8 mouse cellular contexts compared by ENCODE assay signal in genomic region chr14:15062861-15063418, GRCm38 (mm10).
DNase-seq lines count a peak whose midpoint lies in the region; ATAC-seq and TF ChIP-seq lines count a peak whose summit lies in the region.

No protein-coding gene starts in this region.

- H3K9me3 ChIP-seq in limb, embryonic 14.5 days (ENCODE audit: control insufficient read depth, low read length) = no peaks in the 10 kb centered on the region

- H3K36me3 ChIP-seq in liver, adult 2 months (ENCODE audit: control insufficient read depth, insufficient read depth, low read length) = no peaks in the 10 kb centered on the region
- no peaks in the 10 kb centered on the region for H3K36me3 ChIP-seq in limb, embryonic 14.5 days (ENCODE audit: control insufficient read depth, insufficient read depth, low read length)
- H3K36me3 ChIP-seq in splenic B cell, adult 2 months (ENCODE audit: control insufficient read depth, insufficient read depth, low read length, poor library complexity, severe bottlenecking) = no peaks in the 10 kb centered on the region

- TF ChIP-seq POLR2A in liver, adult 2 months (IDR thresholded peaks at IDR 0.05; ENCODE audit: extremely low read depth, insufficient read depth, low read length) = no peak
- no peak for TF ChIP-seq POLR2A in limb, embryonic 14.5 days (IDR thresholded peaks at IDR 0.05; ENCODE audit: borderline replicate concordance, extremely low read depth, insufficient read depth, insufficient read length)

- H3K4me1 ChIP-seq in liver, adult 2 months (ENCODE audit: control insufficient read depth, insufficient read depth, low read length) = no peaks in the 10 kb centered on the region
- peaks cover 8% of the 10 kb centered on the region; the same call in 1 of the 2 replicates for H3K4me1 ChIP-seq in limb, embryonic 14.5 days (ENCODE audit: control insufficient read depth, insufficient read depth, low read length)

- H3K4me2 ChIP-seq in limb, embryonic 14.5 days (replicated peaks; ENCODE audit: low read depth, low read length, severe bottlenecking) = no peak overlapping the region

- DNase-seq in liver, adult 2 months (ENCODE audit: extremely low read depth, low read depth, low spot score) = peak; percentile 37
- DNase-seq in liver = no peak
- peak; percentile 41 for DNase-seq in embryo, embryonic 11 days
- peak; percentile 31 for DNase-seq in limb, embryonic 14.5 days (ENCODE audit: low spot score)
- DNase-seq in splenic B cell, adult 2 months (ENCODE audit: low read depth, low spot score) = peak; percentile 6
- DNase-seq in adrenal gland, postnatal 36 days = no peak
- no peak for DNase-seq in frontal cortex, adult 2 months (ENCODE audit: extremely low spot score in 1 of 2, low spot score in 1 of 2)
- DNase-seq in left cerebral cortex, adult 8-10 months (ENCODE audit: low spot score in 2 of 2) = no peak

- H3K79me2 ChIP-seq in liver, adult 2 months (ENCODE audit: control insufficient read depth, insufficient read depth, low read length) = no peaks in the 10 kb centered on the region

- no peak overlapping the region for H3K4me3 ChIP-seq in liver, adult 2 months (ENCODE audit: insufficient read depth, low read depth, low read length)
- no peak overlapping the region for H3K4me3 ChIP-seq in limb, embryonic 14.5 days (replicated peaks; ENCODE audit: low read length)

- no peak for TF ChIP-seq CTCF in liver, adult 2 months (IDR thresholded peaks at IDR 0.05; ENCODE audit: low read depth, low read length)

- H3K9ac ChIP-seq in liver, adult 2 months (ENCODE audit: low read depth, low read length) = no peak overlapping the region
- H3K9ac ChIP-seq in limb, embryonic 14.5 days (ENCODE audit: low read depth, low read length, severe bottlenecking) = no peak overlapping the region

- WGBS in liver, adult 2 months = 49% methylated on average over 4 of the region's 4 CpGs
- 18% methylated on average over 4 of the region's 4 CpGs for WGBS in limb, embryonic 14.5 days

- ATAC-seq in limb, embryonic 14.5 days (ENCODE audit: low FRiP score, low read depth) = 0 out of 2 replicates have a peak, but pooled peaks have one; percentile 28

- no peak overlapping the region for H3K27ac ChIP-seq in liver, adult 2 months (replicated peaks; ENCODE audit: insufficient read depth, low read depth, low read length)
- H3K27ac ChIP-seq in limb, embryonic 14.5 days (replicated peaks; ENCODE audit: low read depth, low read length) = no peak overlapping the region

- H3K27me3 ChIP-seq in liver, adult 2 months (ENCODE audit: control insufficient read depth, insufficient read depth, low read length) = no peaks in the 10 kb centered on the region
- no peaks in the 10 kb centered on the region for H3K27me3 ChIP-seq in limb, embryonic 14.5 days (ENCODE audit: control insufficient read depth, insufficient read depth, low read length)
- H3K27me3 ChIP-seq in splenic B cell, adult 2 months (ENCODE audit: control insufficient read depth, insufficient read depth, low read length, poor library complexity, severe bottlenecking) = no peaks in the 10 kb centered on the region

Comparison
In these comparisons a context has a peak if more than half of its experiments do, and no peak if none do; other contexts are left out.
1. DNase-seq: peak in liver, adult 2 months (single experiment), embryo, embryonic 11 days (single experiment), limb, embryonic 14.5 days (single experiment) and splenic B cell, adult 2 months (single experiment); none in liver (single experiment), adrenal gland, postnatal 36 days (0 of 2), frontal cortex, adult 2 months (0 of 2) and left cerebral cortex, adult 8-10 months (0 of 2).